Mouse (Mus musculus) neural tube, embryonic 15.5 days (tissue): ENCODE data around the gene Amy2a2. TPM values are rescaled to one million over a fixed set of nuclear protein-coding genes. Genes with fewer than 3 reads are reported as not detected.
"Not testable (repeated sequence)": the region's sequence is repeated elsewhere in the genome, so short reads cannot be mapped to it uniquely, and the experiment has no call there.

Experiments
- ATAC-seq: fragments of 200-750 bp; cut with Nextera tagmentation; 2 replicates; pipeline ENCODE4 v1.8.0; 2017; ENCODE audit warnings: mild to moderate bottlenecking, moderate TSS enrichment, moderate library complexity; ENCODE audit not compliant: low FRiP score
- H3K27ac ChIP-seq: fragments of 300-500 bp; sonication (generic); replicated peaks from 2 replicates; pipeline ENCODE4 v1.5.1; 2015; ENCODE audit warnings: mild to moderate bottlenecking, inconsistent platforms
- H3K27me3 ChIP-seq: fragments of 300-500 bp; sonication (generic); replicated peaks from 2 replicates; pipeline ENCODE4 v1.6.1; 2015; ENCODE audit warnings: inconsistent platforms
- H3K36me3 ChIP-seq: fragments of 300-500 bp; sonication (generic); 2 replicates; pipeline ENCODE4 v1.6.1; 2015; ENCODE audit warnings: inconsistent platforms
- H3K4me1 ChIP-seq: fragments of 300-500 bp; sonication (generic); 2 replicates; pipeline ENCODE4 v1.6.1; 2015; ENCODE audit warnings: inconsistent platforms
- H3K4me2 ChIP-seq: fragments of 300-500 bp; sonication (generic); 2 replicates; pipeline ENCODE4 v1.6.1; 2015; ENCODE audit warnings: inconsistent platforms, mild to moderate bottlenecking, moderate library complexity
- H3K4me3 ChIP-seq: fragments of 300-500 bp; sonication (generic); replicated peaks from 2 replicates; pipeline ENCODE4 v1.5.1; 2015; ENCODE audit warnings: mild to moderate bottlenecking, inconsistent platforms
- H3K9ac ChIP-seq: fragments of 300-500 bp; sonication (generic); replicated peaks from 2 replicates; pipeline ENCODE4 v1.6.1; 2015; ENCODE audit warnings: mild to moderate bottlenecking, inconsistent platforms
- H3K9me3 ChIP-seq: fragments of 300-500 bp; sonication (generic); replicated peaks from 2 replicates; pipeline ENCODE4 v1.6.1; 2016; ENCODE audit warnings: inconsistent platforms
- WGBS: fragments of 180-500 bp; shearing (Covaris S2); methylation state at CpG from one replicate; pipeline ENCODE4 v1.1.7; 2015; ENCODE audit warnings: mixed read lengths; 5-methylcytosine and 5-hydroxymethylcytosine counted together
- polyA plus RNA-seq: library from polyadenylated mRNA; unstranded; fragments of >200 nt; fragmentation: Nextera tagmentation; extraction: Ambion mirVana; gene quantifications from 2 replicates; pipeline ENCODE4 v1.2.1, GENCODE M21; 2015

Gene Amy2a2
- polyA plus RNA-seq = 3.9 TPM in 1 of 2 replicates, not detected in the other

GRCm38 (mm10) chr3:113356558-113356957 is at the start of gene Amy2a2:
Gene Amy2a2, minus strand, starts transcription at chr3:113356658.
- not testable (repeated sequence) for H3K4me1 ChIP-seq, H3K4me3 ChIP-seq, H3K27ac ChIP-seq, H3K9me3 ChIP-seq, H3K36me3 ChIP-seq, H3K27me3 ChIP-seq, H3K4me2 ChIP-seq, H3K9ac ChIP-seq, ATAC-seq
- no CpG with 5 or more reads among the region's 4 CpGs for WGBS

DNA sequence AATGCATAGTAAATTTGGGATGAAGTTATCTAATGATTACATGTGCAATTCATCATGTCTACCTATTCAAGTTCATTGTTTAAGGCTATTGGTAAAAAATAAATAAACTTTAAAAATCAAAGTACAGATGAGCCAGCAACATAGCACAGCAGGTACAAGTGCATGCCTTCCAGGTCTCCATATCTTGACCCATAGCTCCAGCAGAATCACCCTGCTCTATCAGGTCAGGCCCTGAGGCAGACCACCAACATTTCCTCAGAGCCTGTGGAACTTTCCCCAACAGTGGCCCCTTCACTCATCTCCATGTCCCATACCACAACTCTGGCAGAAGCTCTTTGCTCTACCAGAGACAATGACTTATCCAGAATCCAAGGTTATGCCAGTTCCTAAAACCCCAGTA is 11.0 kb downstream of the Amy2a2 start:
- not testable (repeated sequence) for H3K36me3 ChIP-seq, H3K27ac ChIP-seq, H3K9me3 ChIP-seq, H3K4me1 ChIP-seq, H3K4me3 ChIP-seq, H3K27me3 ChIP-seq, H3K4me2 ChIP-seq, H3K9ac ChIP-seq, ATAC-seq

DNA sequence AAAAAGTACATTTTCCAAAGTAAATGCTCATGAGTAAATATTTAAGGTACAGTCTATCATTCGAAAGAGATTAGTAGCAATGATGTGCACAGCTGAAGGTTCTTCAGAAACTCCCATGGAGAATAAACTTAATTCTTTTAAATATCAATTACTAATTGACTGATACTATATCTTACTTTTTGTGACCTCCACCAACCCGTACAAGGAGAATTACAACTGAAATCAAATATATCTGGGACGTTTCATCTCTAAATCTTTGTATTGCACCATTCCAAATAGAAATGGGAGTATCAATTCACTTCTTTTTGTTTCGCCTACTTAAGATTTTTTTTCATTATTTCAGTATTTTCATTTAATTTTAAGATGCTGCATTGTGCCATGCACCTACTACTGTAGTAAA is 32.5 kb downstream of the Amy2a2 start, which contains the start of gene Amy2a3:
Amy2a3 (minus strand) TSS at position 101 of the 400 bp plus-strand sequence.
- WGBS = no CpG with 5 or more reads among the region's 4 CpGs
- not testable (repeated sequence) for H3K4me2 ChIP-seq, H3K36me3 ChIP-seq, H3K27ac ChIP-seq, H3K9ac ChIP-seq, ATAC-seq, H3K27me3 ChIP-seq, H3K4me1 ChIP-seq, H3K4me3 ChIP-seq, H3K9me3 ChIP-seq

GRCm38 (mm10) chr3:113312937-113313336 is 43.5 kb downstream of the Amy2a2 start:
- WGBS = no CpG with 5 or more reads among the region's 3 CpGs
- H3K9ac ChIP-seq, H3K4me3 ChIP-seq, H3K27me3 ChIP-seq, H3K9me3 ChIP-seq, H3K36me3 ChIP-seq, H3K27ac ChIP-seq, H3K4me2 ChIP-seq, H3K4me1 ChIP-seq, ATAC-seq: not testable (repeated sequence)

Other genes with a start within 250 kb of the Amy2a2 start
- 3.2 TPM in 1 of 2 replicates, not detected in the other for gene Amy2a5, start 97.8 kb downstream of the Amy2a2 start, polyA plus RNA-seq
- 3.9 TPM in 1 of 2 replicates, not detected in the other for gene Amy2a4, start 65.2 kb downstream of the Amy2a2 start, polyA plus RNA-seq
- 3.9 TPM in 1 of 2 replicates, not detected in the other for gene Amy2a3, start 32.6 kb downstream of the Amy2a2 start, polyA plus RNA-seq
- gene Amy2a1, start 175.8 kb upstream of the Amy2a2 start, polyA plus RNA-seq = 28.0 TPM in 1 of 2 replicates, not detected in the other